Mouse (Mus musculus): ENCODE results near the gene Tmem151a. TPM values are rescaled to one million over a fixed set of nuclear protein-coding genes. Genes with fewer than 3 reads are reported as not detected.
A peak's percentile ranks its signal among the peaks of the same experiment; 100 is the strongest.

Tmem151a gene
- polyA plus RNA-seq, 1 experiment from 2014 or later = 4.8 TPM

GRCm38 (mm10) chr19:5065104-5065503 is 20.2 kb downstream of the Tmem151a start:
- H3K27ac ChIP-seq (replicated peaks) = no peak overlapping the region
- no peak for ATAC-seq (ENCODE audit: extremely low read depth, insufficient number of reproducible peaks, low FRiP score, low TSS enrichment)
- H3K4me3 ChIP-seq = no peak overlapping the region
- peaks cover 60% of the 10 kb centered on the region for H3K4me1 ChIP-seq
- peaks cover 20% of the 10 kb centered on the region for H3K27me3 ChIP-seq (replicated peaks)
- H3K36me3 ChIP-seq = no peaks in the 10 kb centered on the region
- H3K9ac ChIP-seq = peak overlapping the region; percentile 14; the same call in 1 of the 2 replicates
- 48% methylated on average over 7 of the region's 7 CpGs for WGBS
- no peaks in the 10 kb centered on the region for H3K9me3 ChIP-seq
- no peak overlapping the region for H3K4me2 ChIP-seq

DNA sequence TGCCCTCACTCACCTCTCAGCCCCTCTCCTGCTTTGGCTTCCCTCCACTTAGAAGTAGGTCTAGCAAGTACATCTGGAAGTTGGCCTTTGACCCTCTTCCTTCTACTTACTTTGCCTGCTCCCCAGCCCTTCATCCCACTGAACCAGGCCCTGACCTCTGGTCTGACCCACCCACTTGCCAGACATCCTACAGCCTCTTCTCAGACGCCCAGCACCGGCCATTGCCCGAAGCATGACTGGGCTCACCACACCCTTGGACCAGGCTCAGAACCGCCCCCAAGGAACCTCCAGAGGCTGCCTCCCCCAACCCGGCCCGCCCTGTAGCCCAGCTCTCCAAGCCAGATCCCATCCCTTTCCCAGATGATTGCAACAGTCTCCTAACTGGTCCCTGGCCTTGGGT is 22.9 kb downstream of the Tmem151a start:
- no peak overlapping the region for H3K9ac ChIP-seq
- H3K27me3 ChIP-seq (replicated peaks) = no peaks in the 10 kb centered on the region
- H3K4me1 ChIP-seq = peaks cover 58% of the 10 kb centered on the region
- 59% methylated on average over 6 of the region's 6 CpGs for WGBS
- H3K36me3 ChIP-seq = no peaks in the 10 kb centered on the region
- H3K9me3 ChIP-seq = no peaks in the 10 kb centered on the region
- H3K4me2 ChIP-seq = no peak overlapping the region
- ATAC-seq (ENCODE audit: extremely low read depth, insufficient number of reproducible peaks, low FRiP score, low TSS enrichment) = no peak
- no peak overlapping the region for H3K4me3 ChIP-seq
- H3K27ac ChIP-seq (replicated peaks) = no peak overlapping the region

GRCm38 (mm10) chr19:5062041-5062440 is 23.3 kb downstream of the Tmem151a start:
- Histone ChIP-seq H3K27me3 (replicated peaks) (no peaks in the 10 kb centered on the region), H3K4me3 (no peak overlapping the region), H3K27ac (replicated peaks) (no peak overlapping the region), H3K4me2 (no peak overlapping the region), H3K4me1 (peaks cover 54% of the 10 kb centered on the region), H3K36me3 (no peaks in the 10 kb centered on the region), H3K9me3 (no peaks in the 10 kb centered on the region), H3K9ac (no peak overlapping the region)
- no peak for ATAC-seq (ENCODE audit: extremely low read depth, insufficient number of reproducible peaks, low FRiP score, low TSS enrichment)
- 79% methylated on average over 5 of the region's 5 CpGs for WGBS

- peak overlapping the region; percentile 66; the same call in 1 of the 2 replicates for H3K27ac ChIP-seq (replicated peaks)
- no peaks in the 10 kb centered on the region for H3K9me3 ChIP-seq
- 39% methylated on average over 5 of the region's 5 CpGs for WGBS
- no peaks in the 10 kb centered on the region for H3K36me3 ChIP-seq
- H3K4me1 ChIP-seq = peaks cover 54% of the 10 kb centered on the region
- peaks cover under 1% of the 10 kb centered on the region; the same call in 1 of the 2 replicates for H3K27me3 ChIP-seq (replicated peaks)
- no peak overlapping the region for H3K4me3 ChIP-seq
- no peak overlapping the region for H3K4me2 ChIP-seq
- ATAC-seq (ENCODE audit: extremely low read depth, insufficient number of reproducible peaks, low FRiP score, low TSS enrichment) = no peak
- H3K9ac ChIP-seq = peak overlapping the region; percentile 58
Observed at GRCm38 (mm10) chr19:5060365-5061330, 24.7 kb downstream of the Tmem151a start.

DNA sequence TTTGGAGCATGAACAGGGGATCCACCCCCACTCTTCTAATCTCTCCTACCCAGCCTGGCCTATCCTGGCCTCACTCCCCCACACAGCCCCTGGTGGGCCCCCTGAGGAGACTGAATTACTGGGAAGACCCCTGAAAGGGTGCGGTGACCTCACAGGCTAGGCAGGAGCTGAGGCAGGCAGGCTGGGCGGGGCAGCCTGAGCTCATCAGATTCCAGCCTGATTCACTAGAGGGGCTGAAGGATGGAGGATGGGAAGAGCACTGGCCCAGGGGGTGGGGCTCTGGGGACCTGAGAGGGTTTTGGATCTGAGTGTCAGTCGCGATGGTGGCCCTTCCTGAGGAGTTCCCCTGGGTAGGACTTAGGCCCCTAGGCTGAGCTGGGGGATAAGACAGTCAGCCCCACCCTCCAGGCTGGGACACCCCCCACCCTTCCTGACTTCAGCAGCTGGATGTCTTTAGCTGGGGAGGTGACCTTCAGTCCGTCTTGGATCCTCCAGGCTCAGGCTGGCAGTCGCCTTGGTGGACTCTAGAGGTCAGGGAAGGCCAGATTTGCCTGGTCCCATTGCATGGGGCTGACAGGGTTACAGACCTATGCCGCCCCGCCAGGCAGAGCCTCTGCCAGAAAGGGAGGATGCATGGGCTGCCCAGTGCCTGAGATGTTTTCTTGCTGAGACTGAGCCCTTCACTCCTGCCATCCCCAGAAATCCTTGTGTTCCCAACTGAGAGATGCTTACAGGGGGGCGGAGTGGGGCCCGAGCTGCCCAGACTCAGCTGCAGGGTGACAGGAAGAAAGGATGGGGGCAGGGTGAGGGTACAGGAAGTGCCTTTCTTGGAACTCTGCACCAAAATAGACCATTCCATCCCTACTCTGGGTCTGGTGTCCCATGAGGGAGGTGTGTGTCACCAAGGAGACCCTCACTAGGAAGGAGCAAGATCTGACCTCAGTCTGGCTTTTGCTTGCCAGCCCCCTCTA is 26.2 kb downstream of the Tmem151a start:
- Histone ChIP-seq H3K4me1 (peaks cover 44% of the 10 kb centered on the region), H3K4me2 (0 out of 2 replicates have a peak overlapping the region, but pooled peaks have one; percentile 18), H3K9ac (peak overlapping the region; percentile 58), H3K36me3 (0 out of 2 replicates have a peak, but pooled peaks cover 5% of the 10 kb centered on the region), H3K27ac (replicated peaks) (peak overlapping the region; percentile 66), H3K27me3 (replicated peaks) (peaks cover 12% of the 10 kb centered on the region; the same call in 1 of the 2 replicates), H3K9me3 (no peaks in the 10 kb centered on the region), H3K4me3 (no peak overlapping the region)
- ATAC-seq (ENCODE audit: extremely low read depth, insufficient number of reproducible peaks, low FRiP score, low TSS enrichment) = no peak
- WGBS = 15% methylated on average over 10 of the region's 10 CpGs

GRCm38 (mm10) chr19:5057876-5058775 is 27.2 kb downstream of the Tmem151a start:
- Histone ChIP-seq H3K27me3 (replicated peaks) (peaks cover 20% of the 10 kb centered on the region), H3K4me3 (no peak overlapping the region), H3K27ac (replicated peaks) (peak overlapping the region; percentile 66), H3K9me3 (no peaks in the 10 kb centered on the region), H3K36me3 (peaks cover 5% of the 10 kb centered on the region; the same call in 1 of the 2 replicates), H3K4me2 (no peak overlapping the region), H3K9ac (peak overlapping the region; percentile 58; the same call in 1 of the 2 replicates), H3K4me1 (peaks cover 44% of the 10 kb centered on the region)
- no peak for ATAC-seq (ENCODE audit: extremely low read depth, insufficient number of reproducible peaks, low FRiP score, low TSS enrichment)
- 21% methylated on average over 16 of the region's 16 CpGs for WGBS

GRCm38 (mm10) chr19:5056251-5056650 is 29.1 kb downstream of the Tmem151a start:
- no peak overlapping the region for H3K4me3 ChIP-seq
- peaks cover 5% of the 10 kb centered on the region; the same call in 1 of the 2 replicates for H3K36me3 ChIP-seq
- H3K9me3 ChIP-seq = no peaks in the 10 kb centered on the region
- no peak overlapping the region for H3K4me2 ChIP-seq
- H3K27ac ChIP-seq (replicated peaks) = no peak overlapping the region
- H3K9ac ChIP-seq = no peak overlapping the region
- H3K4me1 ChIP-seq = peaks cover 59% of the 10 kb centered on the region
- ATAC-seq (ENCODE audit: extremely low read depth, insufficient number of reproducible peaks, low FRiP score, low TSS enrichment) = no peak
- WGBS = 13% methylated on average over 6 of the region's 6 CpGs
- H3K27me3 ChIP-seq (replicated peaks) = peaks cover 39% of the 10 kb centered on the region

DNA sequence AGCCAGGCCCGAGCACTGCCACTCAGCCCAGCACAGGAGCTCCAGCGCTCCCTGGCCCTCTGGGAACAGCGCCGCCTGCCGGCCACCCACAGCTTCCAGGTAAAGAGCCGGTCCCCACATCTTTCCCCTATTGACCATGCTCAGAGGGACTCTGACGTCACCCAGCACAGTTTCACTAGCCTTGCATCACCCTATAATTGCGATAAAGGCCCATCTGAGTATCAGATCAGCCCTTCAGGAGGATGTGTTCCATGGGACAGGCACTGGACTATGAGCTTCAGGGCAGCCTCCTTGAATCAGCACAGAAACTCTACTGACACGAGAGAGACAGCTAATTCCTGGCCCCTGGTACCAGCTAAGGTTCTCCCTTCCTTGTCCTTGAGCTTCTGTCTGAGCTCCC is 31.4 kb downstream of the Tmem151a start:
- H3K4me2 ChIP-seq = no peak overlapping the region
- H3K36me3 ChIP-seq = peaks cover 11% of the 10 kb centered on the region
- no peak overlapping the region for H3K27ac ChIP-seq (replicated peaks)
- no peaks in the 10 kb centered on the region for H3K9me3 ChIP-seq
- H3K4me1 ChIP-seq = peaks cover 52% of the 10 kb centered on the region
- no peak for ATAC-seq (ENCODE audit: extremely low read depth, insufficient number of reproducible peaks, low FRiP score, low TSS enrichment)
- H3K9ac ChIP-seq = no peak overlapping the region
- H3K27me3 ChIP-seq (replicated peaks) = peaks cover 45% of the 10 kb centered on the region
- WGBS = 29% methylated on average over 9 of the region's 9 CpGs
- no peak overlapping the region for H3K4me3 ChIP-seq

GRCm38 (mm10) chr19:5052853-5053252 is 32.5 kb downstream of the Tmem151a start:
- WGBS = 56% methylated on average over 17 of the region's 17 CpGs
- H3K9ac ChIP-seq = no peak overlapping the region
- no peak overlapping the region for H3K4me3 ChIP-seq
- H3K36me3 ChIP-seq = peaks cover 21% of the 10 kb centered on the region
- peaks cover 45% of the 10 kb centered on the region for H3K27me3 ChIP-seq (replicated peaks)
- no peak for ATAC-seq (ENCODE audit: extremely low read depth, insufficient number of reproducible peaks, low FRiP score, low TSS enrichment)
- peaks cover 41% of the 10 kb centered on the region for H3K4me1 ChIP-seq
- no peak overlapping the region for H3K27ac ChIP-seq (replicated peaks)
- peak overlapping the region; percentile 71 for H3K4me2 ChIP-seq
- no peaks in the 10 kb centered on the region for H3K9me3 ChIP-seq

DNA sequence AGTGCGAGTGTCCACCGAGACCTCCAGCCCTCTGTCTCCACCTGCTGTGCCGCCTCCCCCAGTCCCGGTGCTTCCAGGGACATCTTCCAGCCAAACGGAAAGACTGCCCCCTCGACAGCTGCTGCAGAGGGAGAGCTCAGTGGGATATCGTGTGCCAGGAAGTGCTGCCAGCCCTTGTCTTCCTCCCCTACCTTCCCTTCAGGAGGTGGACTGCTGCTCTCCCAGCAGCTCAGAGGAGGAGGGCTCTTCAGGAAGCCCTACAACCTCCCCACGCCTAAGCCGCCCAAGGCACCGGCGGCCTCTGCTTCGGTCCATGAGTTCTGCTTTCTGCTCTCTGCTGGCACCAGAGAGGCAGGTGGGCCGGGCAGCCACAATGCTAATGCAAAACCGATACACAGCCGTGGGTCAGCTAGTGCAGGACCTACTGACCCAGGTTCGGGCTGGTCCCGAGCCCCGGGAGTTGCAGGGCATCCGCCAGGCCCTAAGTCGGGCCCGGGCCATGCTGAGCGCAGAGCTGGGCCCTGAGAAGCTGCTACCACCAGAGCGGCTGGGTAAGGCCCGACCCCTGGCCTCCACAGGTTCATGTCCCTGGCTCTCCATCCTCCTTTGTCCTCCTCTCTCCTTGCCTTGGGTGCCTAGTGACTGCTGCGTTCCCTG is 33.0 kb downstream of the Tmem151a start:
- peaks cover 45% of the 10 kb centered on the region for H3K27me3 ChIP-seq (replicated peaks)
- H3K4me1 ChIP-seq = peaks cover 39% of the 10 kb centered on the region
- H3K27ac ChIP-seq (replicated peaks) = no peak overlapping the region; the same call in 1 of the 2 replicates
- H3K4me2 ChIP-seq = peak overlapping the region; percentile 71
- peak overlapping the region; percentile 72 for H3K9ac ChIP-seq
- 24% methylated on average over 25 of the region's 25 CpGs for WGBS
- no peak for ATAC-seq (ENCODE audit: extremely low read depth, insufficient number of reproducible peaks, low FRiP score, low TSS enrichment)
- peak overlapping the region; percentile 48 for H3K4me3 ChIP-seq
- H3K36me3 ChIP-seq = peaks cover 27% of the 10 kb centered on the region
- no peaks in the 10 kb centered on the region for H3K9me3 ChIP-seq
